Mouse (Mus musculus): ENCODE results near the gene Crls1.

The Crls1 gene

GRCm38 (mm10) chr2:132884303-132884967 is 38.0 kb downstream of the Crls1 start:
- no peak for DNase-seq (ENCODE audit: low read depth, low spot score)

DNA sequence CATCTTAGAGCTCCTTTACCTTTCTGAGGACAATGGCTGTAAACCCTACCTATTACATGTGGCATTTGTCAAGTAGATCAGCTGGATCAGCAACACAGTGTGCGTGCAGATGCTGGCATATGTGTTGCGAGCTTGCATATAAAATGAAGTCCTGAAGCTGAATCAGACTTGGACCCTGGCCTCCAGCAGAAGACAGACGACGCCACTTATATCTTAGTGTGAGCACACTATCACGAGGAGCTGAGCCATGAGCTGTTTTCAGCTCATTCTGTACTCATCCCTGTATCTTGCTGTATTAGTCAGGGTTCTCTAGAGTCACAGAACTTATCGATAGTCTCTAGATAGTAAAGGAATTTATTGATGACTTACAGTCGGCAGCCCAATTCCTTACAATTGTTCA is 38.8 kb downstream of the Crls1 start:
- no peak for DNase-seq (ENCODE audit: low read depth, low spot score)

- DNase-seq (ENCODE audit: low read depth, low spot score): no peak
Observed at GRCm38 (mm10) chr2:132893826-132894225, 47.4 kb downstream of the Crls1 start.

- no peak for DNase-seq (ENCODE audit: low read depth, low spot score)
Observed at GRCm38 (mm10) chr2:132898211-132898610, 51.7 kb downstream of the Crls1 start.

DNA sequence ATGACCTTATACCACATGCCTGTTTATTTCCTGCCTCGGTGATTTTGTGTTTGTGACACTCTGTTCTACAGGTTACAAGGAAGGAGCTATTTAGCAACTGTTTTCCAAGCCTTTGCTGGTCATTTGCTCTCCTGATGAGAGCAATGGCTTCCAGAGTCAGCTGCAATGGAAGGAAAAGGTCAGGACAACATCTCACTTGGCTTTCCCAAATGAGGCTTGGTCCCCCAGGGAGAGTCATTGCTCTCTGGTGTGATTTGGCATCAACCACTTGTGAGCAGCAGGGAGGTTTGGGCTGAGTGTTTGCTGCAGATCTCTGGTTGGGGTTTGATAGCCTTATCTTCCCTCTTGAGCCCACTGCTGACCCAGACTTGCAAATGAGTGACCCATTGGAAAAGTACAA is 54.1 kb downstream of the Crls1 start:
- DNase-seq (ENCODE audit: low read depth, low spot score): no peak

GRCm38 (mm10) chr2:132901636-132902035 is 55.2 kb downstream of the Crls1 start:
- no peak for DNase-seq (ENCODE audit: low read depth, low spot score)

DNA sequence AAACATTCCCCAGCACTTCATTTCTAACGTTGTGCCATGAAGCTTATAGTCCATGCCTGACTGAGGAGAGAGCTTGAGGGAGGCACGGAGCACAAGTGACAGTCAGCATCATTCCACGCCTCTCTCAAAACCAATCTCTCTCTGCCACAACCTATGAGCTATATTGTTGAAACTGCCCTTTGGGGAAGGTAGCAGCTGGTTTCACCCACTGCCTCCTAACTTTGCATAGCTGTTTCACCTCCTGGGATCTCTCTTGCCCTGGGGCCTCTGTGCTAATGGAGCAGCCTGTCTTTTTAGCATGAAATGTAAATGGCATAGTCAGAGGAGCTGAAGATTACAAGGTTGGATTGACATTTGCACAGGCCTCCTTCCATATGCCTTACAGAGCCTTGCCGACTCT is 55.6 kb downstream of the Crls1 start:
- no peak for DNase-seq (ENCODE audit: low read depth, low spot score)

- DNase-seq (ENCODE audit: low read depth, low spot score): peak; percentile 15
Observed at GRCm38 (mm10) chr2:132903498-132903897, 57.0 kb downstream of the Crls1 start.

DNA sequence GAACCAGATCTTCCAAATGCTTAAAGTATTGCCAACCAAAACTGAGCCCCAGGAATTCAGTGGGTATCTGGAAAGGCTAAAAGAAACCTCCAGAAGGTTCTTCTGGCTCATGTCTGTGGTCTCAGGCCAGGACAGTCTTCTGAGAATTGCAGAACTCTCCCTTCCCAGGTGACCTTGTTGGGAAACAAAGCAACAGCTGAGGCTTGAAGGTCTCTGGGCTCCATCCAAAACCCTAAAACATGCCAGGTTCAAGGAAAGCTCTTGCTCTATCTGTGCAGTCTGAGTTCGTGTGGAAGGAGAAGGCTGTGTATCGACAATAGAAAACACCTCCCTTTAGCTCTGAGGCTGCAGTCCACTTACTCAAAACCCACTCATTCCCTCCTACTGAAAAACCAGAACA is 58.5 kb downstream of the Crls1 start:
- no peak for DNase-seq (ENCODE audit: low read depth, low spot score)

- DNase-seq (ENCODE audit: low read depth, low spot score): no peak
Observed at GRCm38 (mm10) chr2:132906763-132907162, 60.3 kb downstream of the Crls1 start.

- DNase-seq (ENCODE audit: low read depth, low spot score): no peak
Observed at GRCm38 (mm10) chr2:132914785-132915184, 68.3 kb downstream of the Crls1 start.
